Mouse (Mus musculus): Measurements from ENCODE around the gene Luc7l3.

Luc7l3 gene

GRCm38 (mm10) chr11:94261585-94262370, 60.0 kb downstream of the Luc7l3 start:
- DNase-seq (ENCODE audit: low spot score in 2 of 2), result no peak

- no peak for DNase-seq (ENCODE audit: low spot score in 2 of 2)
Observed at GRCm38 (mm10) chr11:94259814-94260213, 62.0 kb downstream of the Luc7l3 start.

GRCm38 (mm10) chr11:94257987-94258386, 63.8 kb downstream of the Luc7l3 start:
- DNase-seq (ENCODE audit: low spot score in 2 of 2), result no peak

GRCm38 (mm10) chr11:94255733-94256132, 66.1 kb downstream of the Luc7l3 start:
- DNase-seq (ENCODE audit: low spot score in 2 of 2), result no peak

GRCm38 (mm10) chr11:94253691-94254090, 68.1 kb downstream of the Luc7l3 start:
- no peak for DNase-seq (ENCODE audit: low spot score in 2 of 2)

- no peak for DNase-seq (ENCODE audit: low spot score in 2 of 2)
Observed at GRCm38 (mm10) chr11:94253156-94253555, 68.6 kb downstream of the Luc7l3 start.

GRCm38 (mm10) chr11:94246789-94247061, 75.1 kb downstream of the Luc7l3 start:
- DNase-seq (ENCODE audit: low spot score in 2 of 2), result no peak

GRCm38 (mm10) chr11:94245955-94246788, 75.6 kb downstream of the Luc7l3 start, which contains the start of gene Wfikkn2:
Gene Wfikkn2 (minus strand): TSS chr11:94246005.
- DNase-seq (ENCODE audit: low spot score in 2 of 2), result no peak

GRCm38 (mm10) chr11:94244385-94244784, 77.4 kb downstream of the Luc7l3 start:
- no peak for DNase-seq (ENCODE audit: low spot score in 2 of 2)

- no peak for DNase-seq (ENCODE audit: low spot score in 2 of 2)
Observed at GRCm38 (mm10) chr11:94243422-94244180, 78.2 kb downstream of the Luc7l3 start.

GRCm38 (mm10) chr11:94242760-94243421, 78.9 kb downstream of the Luc7l3 start:
- DNase-seq (ENCODE audit: low spot score in 2 of 2), result no peak

GRCm38 (mm10) chr11:94239706-94240105, 82.1 kb downstream of the Luc7l3 start:
- DNase-seq (ENCODE audit: low spot score in 2 of 2), result no peak

GRCm38 (mm10) chr11:94238786-94239185, 83.0 kb downstream of the Luc7l3 start:
- DNase-seq (ENCODE audit: low spot score in 2 of 2), result no peak
